In genomic region chr12:87413179-87413790, GRCm38 (mm10) we compare ENCODE assay signal across 8 mouse cellular contexts. TPM values are rescaled to one million over a fixed set of nuclear protein-coding genes. Genes with fewer than 3 reads are reported as not detected.
DNase-seq lines count a peak whose midpoint lies in the region; ATAC-seq and TF ChIP-seq lines count a peak whose summit lies in the region.
"Had no signal": no experiment of that assay in that cellular context is flagged by ENCODE, and none has a peak within 500 bp of the region (broad histone marks: within the 10 kb centered on the region; RNA-seq: fewer than 3 reads in every experiment).

No protein-coding gene starts in this region.

- H3K9me3 ChIP-seq in intestine, postnatal 0 days (ENCODE audit: control insufficient read depth): no peaks in the 10 kb centered on the region
- no peaks in the 10 kb centered on the region for H3K9me3 ChIP-seq in midbrain, embryonic 12.5 days
- H3K9me3 ChIP-seq: limb, embryonic 15.5 days had no signal

- peak; percentile 88 to 91 for DNase-seq in cerebellum, postnatal 10 days
- DNase-seq in gastrocnemius, adult 18-20 months (ENCODE audit: low spot score): peak; percentile 68
- DNase-seq in left cerebral cortex, postnatal 25 days (ENCODE audit: low spot score in 2 of 2): peak; percentile 64 to 74
- peak; percentile 70 for DNase-seq in right cerebral cortex, postnatal 25 days

- no peak overlapping the region for H3K4me3 ChIP-seq in intestine, postnatal 0 days (ENCODE audit: low read depth, low read length)
- no peak overlapping the region for H3K4me3 ChIP-seq in midbrain, embryonic 12.5 days
- H3K4me3 ChIP-seq: limb, embryonic 15.5 days had no signal

- H3K4me2 ChIP-seq in intestine, postnatal 0 days (replicated peaks; ENCODE audit: low read depth): no peak overlapping the region
- no peak overlapping the region for H3K4me2 ChIP-seq in midbrain, embryonic 12.5 days (replicated peaks)
- H3K4me2 ChIP-seq: limb, embryonic 15.5 days had no signal

- ATAC-seq in activated CD4-positive, CD25-positive, alpha-beta regulatory T cell, adult 4 months: peak; percentile 67
- no peak for ATAC-seq in intestine, postnatal 0 days
- peak; percentile 57 for ATAC-seq in midbrain, embryonic 12.5 days (ENCODE audit: low FRiP score, low read depth)

- H3K27ac ChIP-seq in intestine, postnatal 0 days (ENCODE audit: low read depth, low read length): no peak overlapping the region
- no peak overlapping the region for H3K27ac ChIP-seq in midbrain, embryonic 12.5 days (replicated peaks)
- H3K27ac ChIP-seq: limb, embryonic 15.5 days had no signal

- no peaks in the 10 kb centered on the region for H3K27me3 ChIP-seq in intestine, postnatal 0 days (replicated peaks; ENCODE audit: control insufficient read depth, insufficient read depth, low read length)
- H3K27me3 ChIP-seq in midbrain, embryonic 12.5 days: no peaks in the 10 kb centered on the region
- H3K27me3 ChIP-seq: limb, embryonic 15.5 days had no signal

- intact Hi-C loops in left cerebral cortex, postnatal 25 days (cut with DNase I): no loop called here

- no peaks in the 10 kb centered on the region for H3K36me3 ChIP-seq in intestine, postnatal 0 days (ENCODE audit: control insufficient read depth, insufficient read depth)
- H3K36me3 ChIP-seq in midbrain, embryonic 12.5 days: no peaks in the 10 kb centered on the region
- H3K36me3 ChIP-seq: limb, embryonic 15.5 days had no signal

- WGBS in intestine, postnatal 0 days: 24% methylated on average over 4 of the region's 4 CpGs
- 19% methylated on average over 4 of the region's 4 CpGs for WGBS in midbrain, embryonic 12.5 days

- peak; percentile 92 for TF ChIP-seq CTCF in intestine, postnatal 0 days (IDR thresholded peaks at IDR 0.05; ENCODE audit: low read depth)

- 0 out of 2 replicates have a peak, but pooled peaks cover 4% of the 10 kb centered on the region for H3K4me1 ChIP-seq in intestine, postnatal 0 days (replicated peaks; ENCODE audit: control insufficient read depth, insufficient read depth, low read length)
- H3K4me1 ChIP-seq in midbrain, embryonic 12.5 days: no peaks in the 10 kb centered on the region
- H3K4me1 ChIP-seq: limb, embryonic 15.5 days had no signal

- no peak overlapping the region for H3K9ac ChIP-seq in intestine, postnatal 0 days (ENCODE audit: low read depth, low read length)
- no peak overlapping the region for H3K9ac ChIP-seq in midbrain, embryonic 12.5 days (replicated peaks)
- H3K9ac ChIP-seq: limb, embryonic 15.5 days had no signal

RNA-seq across cellular contexts. Expression of gene Sptlc2, which starts 25.1 kb away (rescaled TPM):
- 10 to 100 TPM; 66.1 to 85.8 TPM for polyA plus RNA-seq in activated CD4-positive, CD25-positive, alpha-beta regulatory T cell, adult 4 months (2017; shearing (Covaris generic))
- total RNA-seq in gastrocnemius, adult 18-20 months (2021): 1 to 10 TPM; 7.9 to 10.0 TPM
- polyA plus RNA-seq in intestine, postnatal 0 days (2015; fragmentation: Nextera tagmentation; extraction: Ambion mirVana): 186 and 199 TPM in 2 replicates
- total RNA-seq in left cerebral cortex, postnatal 25 days (2021): 10 to 100 TPM; 35.3 to 37.9 TPM
- polyA plus RNA-seq in midbrain, embryonic 12.5 days (2016; fragmentation: Nextera tagmentation; extraction: Ambion mirVana): 54.8 and 65.2 TPM in 2 replicates

RNA-seq across cellular contexts. Expression of gene Slirp, which starts 30.4 kb away (rescaled TPM):
- polyA plus RNA-seq in activated CD4-positive, CD25-positive, alpha-beta regulatory T cell, adult 4 months (2017; shearing (Covaris generic)): 100 to 1,000 TPM in 1 of 2 experiments, 10 to 100 TPM in 1; 83.4 to 124 TPM
- total RNA-seq in gastrocnemius, adult 18-20 months (2021): 100 to 1,000 TPM; 159 to 162 TPM
- 250 and 272 TPM in 2 replicates for polyA plus RNA-seq in intestine, postnatal 0 days (2015; fragmentation: Nextera tagmentation; extraction: Ambion mirVana)
- 10 to 100 TPM; 89.2 to 93.5 TPM for total RNA-seq in left cerebral cortex, postnatal 25 days (2021)
- 281 and 287 TPM in 2 replicates for polyA plus RNA-seq in midbrain, embryonic 12.5 days (2016; fragmentation: Nextera tagmentation; extraction: Ambion mirVana)

RNA-seq across cellular contexts. Expression of gene Alkbh1, which starts 30.5 kb away (rescaled TPM):
- 10 to 100 TPM; 53.3 to 59.3 TPM for polyA plus RNA-seq in activated CD4-positive, CD25-positive, alpha-beta regulatory T cell, adult 4 months (2017; shearing (Covaris generic))
- 1 to 10 TPM; 4.1 to 5.5 TPM for total RNA-seq in gastrocnemius, adult 18-20 months (2021)
- polyA plus RNA-seq in intestine, postnatal 0 days (2015; fragmentation: Nextera tagmentation; extraction: Ambion mirVana): 13.6 and 21.9 TPM in 2 replicates
- total RNA-seq in left cerebral cortex, postnatal 25 days (2021): 10 to 100 TPM; 16.5 to 16.8 TPM
- 51.2 and 55.2 TPM in 2 replicates for polyA plus RNA-seq in midbrain, embryonic 12.5 days (2016; fragmentation: Nextera tagmentation; extraction: Ambion mirVana)

RNA-seq across cellular contexts. Expression of gene Snw1, which starts 58.8 kb away (rescaled TPM):
- polyA plus RNA-seq in activated CD4-positive, CD25-positive, alpha-beta regulatory T cell, adult 4 months (2017; shearing (Covaris generic)): 100 to 1,000 TPM; 220 to 228 TPM
- total RNA-seq in gastrocnemius, adult 18-20 months (2021): 10 to 100 TPM; 48.5 to 49.7 TPM
- polyA plus RNA-seq in intestine, postnatal 0 days (2015; fragmentation: Nextera tagmentation; extraction: Ambion mirVana): 66.9 and 70.7 TPM in 2 replicates
- total RNA-seq in left cerebral cortex, postnatal 25 days (2021): 10 to 100 TPM; 63.7 to 73.1 TPM
- polyA plus RNA-seq in midbrain, embryonic 12.5 days (2016; fragmentation: Nextera tagmentation; extraction: Ambion mirVana): 152 and 155 TPM in 2 replicates
